Mouse (Mus musculus): ENCODE data around the gene Best3. TPM values are rescaled to one million over a fixed set of nuclear protein-coding genes. Genes with fewer than 3 reads are reported as not detected.

The Best3 gene
- 0.10 TPM in 2 replicates for polyA plus RNA-seq (2016; fragmentation: Nextera tagmentation; extraction: Ambion mirVana)

- no peak for ATAC-seq (ENCODE audit: low FRiP score, low read depth)
- Histone ChIP-seq H3K27me3 (no peaks in the 10 kb centered on the region), H3K9ac (replicated peaks) (no peak within 1 kb of the TSS), H3K4me2 (replicated peaks) (peak within 1 kb of the TSS; percentile 6; the same call in 1 of the 2 replicates), H3K9me3 (no peaks in the 10 kb centered on the region), H3K27ac (replicated peaks) (peak within 1 kb of the TSS; percentile 20), H3K4me1 (peaks cover 22% of the 10 kb centered on the region), H3K36me3 (no peaks in the 10 kb centered on the region), H3K4me3 (no peak within 1 kb of the TSS)
- WGBS: 32% methylated on average over 21 of the region's 21 CpGs
Observed at GRCm38 (mm10) chr10:116986264-116987082, at the start of gene Best3. Best3 (plus strand) TSS chr10:116986314.

- WGBS: 88% methylated on average over 6 of the region's 6 CpGs
- no peaks in the 10 kb centered on the region for H3K4me1 ChIP-seq
- H3K9me3 ChIP-seq: 0 out of 2 replicates have a peak, but pooled peaks cover 5% of the 10 kb centered on the region
- H3K36me3 ChIP-seq: peaks cover 22% of the 10 kb centered on the region
- H3K27me3 ChIP-seq: no peaks in the 10 kb centered on the region
- no peak for ATAC-seq (ENCODE audit: low FRiP score, low read depth)
- H3K9ac ChIP-seq (replicated peaks): no peak overlapping the region
- H3K4me2 ChIP-seq (replicated peaks): no peak overlapping the region
- no peak overlapping the region for H3K27ac ChIP-seq (replicated peaks)
- no peak overlapping the region for H3K4me3 ChIP-seq
Observed at GRCm38 (mm10) chr10:116943025-116943424, 43.1 kb upstream of the Best3 start.

GRCm38 (mm10) chr10:116944144-116944543, 42.0 kb upstream of the Best3 start:
- no peak overlapping the region for H3K9ac ChIP-seq (replicated peaks)
- H3K4me2 ChIP-seq (replicated peaks): no peak overlapping the region
- 0 out of 2 replicates have a peak, but pooled peaks cover 5% of the 10 kb centered on the region for H3K9me3 ChIP-seq
- H3K27ac ChIP-seq (replicated peaks): no peak overlapping the region
- H3K4me1 ChIP-seq: peaks cover 8% of the 10 kb centered on the region
- no peak overlapping the region for H3K4me3 ChIP-seq
- H3K36me3 ChIP-seq: peaks cover 12% of the 10 kb centered on the region
- no peaks in the 10 kb centered on the region for H3K27me3 ChIP-seq
- ATAC-seq (ENCODE audit: low FRiP score, low read depth): no peak
- 79% methylated on average over 3 of the region's 3 CpGs for WGBS

GRCm38 (mm10) chr10:116944940-116945339, 41.2 kb upstream of the Best3 start:
- Histone ChIP-seq H3K9ac (replicated peaks) (no peak overlapping the region), H3K4me2 (replicated peaks) (no peak overlapping the region), H3K36me3 (peaks cover 10% of the 10 kb centered on the region), H3K4me1 (peaks cover 8% of the 10 kb centered on the region), H3K27ac (replicated peaks) (no peak overlapping the region), H3K9me3 (0 out of 2 replicates have a peak, but pooled peaks cover 5% of the 10 kb centered on the region), H3K27me3 (no peaks in the 10 kb centered on the region), H3K4me3 (no peak overlapping the region)
- WGBS: 81% methylated on average over 10 of the region's 10 CpGs
- ATAC-seq (ENCODE audit: low FRiP score, low read depth): no peak

DNA sequence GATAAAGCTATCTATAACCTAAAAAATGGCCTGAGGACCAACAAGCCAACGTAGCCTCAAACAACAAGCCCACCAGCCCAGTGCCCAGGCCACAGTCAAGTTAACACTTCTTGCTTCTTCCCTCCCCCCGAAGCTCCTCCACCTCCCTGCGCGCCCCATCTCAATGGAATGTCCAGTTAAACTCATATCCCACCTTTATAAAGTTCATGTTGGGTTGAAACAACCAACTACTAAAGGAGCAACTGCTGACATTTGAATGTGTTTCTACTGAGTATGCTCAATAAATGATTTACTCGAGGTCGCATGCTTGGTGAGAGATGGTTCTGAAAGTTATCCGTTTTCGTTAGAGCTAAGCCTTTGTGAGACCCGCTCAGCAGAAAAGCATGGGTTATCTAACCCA, 37.7 kb upstream of the Best3 start:
- no peaks in the 10 kb centered on the region for H3K27me3 ChIP-seq
- H3K9me3 ChIP-seq: no peaks in the 10 kb centered on the region
- WGBS: 80% methylated on average over 9 of the region's 9 CpGs
- H3K36me3 ChIP-seq: no peaks in the 10 kb centered on the region
- H3K4me1 ChIP-seq: peaks cover 13% of the 10 kb centered on the region
- no peak overlapping the region for H3K27ac ChIP-seq (replicated peaks)
- no peak overlapping the region for H3K4me3 ChIP-seq
- no peak for ATAC-seq (ENCODE audit: low FRiP score, low read depth)
- no peak overlapping the region for H3K9ac ChIP-seq (replicated peaks)
- H3K4me2 ChIP-seq (replicated peaks): peak overlapping the region; percentile 59

DNA sequence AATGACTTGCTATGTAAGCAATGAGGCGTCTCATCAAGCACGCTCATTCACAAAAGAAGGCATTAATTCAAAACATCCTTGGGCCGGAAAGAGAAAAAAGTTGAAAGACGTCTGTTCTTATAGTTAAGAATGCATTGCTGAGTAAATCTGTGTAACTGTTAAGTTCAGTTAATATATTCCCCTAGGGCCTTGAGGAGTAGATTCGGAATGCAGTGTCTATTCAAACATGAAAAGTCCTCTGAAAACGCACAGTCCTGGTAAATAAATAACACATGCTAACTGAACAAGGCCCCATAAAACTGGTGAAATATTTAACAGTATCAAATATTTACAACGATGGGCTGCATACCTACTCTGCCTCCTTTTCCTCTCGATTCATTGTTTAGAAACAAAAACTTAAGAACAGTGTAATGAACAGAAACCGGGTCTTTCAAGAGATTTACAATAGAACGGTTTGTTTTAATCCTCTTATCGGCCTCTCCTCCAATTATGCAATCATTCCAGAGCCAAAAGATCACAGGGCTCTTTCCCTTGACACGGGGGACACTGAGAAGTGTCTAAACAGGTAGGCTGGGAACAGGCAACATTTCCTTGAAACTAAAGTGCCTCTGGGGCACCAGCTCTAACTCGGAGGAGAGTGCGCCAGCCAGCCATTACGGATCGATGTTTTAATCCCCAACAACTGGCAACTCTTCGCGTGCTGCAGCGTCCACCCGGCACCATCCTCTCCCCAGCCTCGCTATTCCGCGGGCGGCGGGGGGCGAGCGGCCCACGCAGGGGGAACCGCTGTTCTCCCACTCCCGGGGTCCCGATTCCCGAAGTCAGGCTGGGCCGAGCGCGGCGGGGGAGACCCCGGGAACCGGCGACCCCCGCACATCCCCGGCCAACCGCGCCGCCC, 36.8 kb upstream of the Best3 start:
- Histone ChIP-seq H3K4me2 (replicated peaks) (peak overlapping the region; percentile 59), H3K9me3 (no peaks in the 10 kb centered on the region), H3K36me3 (no peaks in the 10 kb centered on the region), H3K27ac (replicated peaks) (peak overlapping the region; percentile 93), H3K9ac (replicated peaks) (peak overlapping the region; percentile 91), H3K4me1 (peaks cover 13% of the 10 kb centered on the region), H3K4me3 (peak overlapping the region; percentile 93), H3K27me3 (no peaks in the 10 kb centered on the region)
- WGBS: under 1% methylated on average over 44 of the region's 44 CpGs
- peak; percentile 38 for ATAC-seq (ENCODE audit: low FRiP score, low read depth)

- Histone ChIP-seq H3K9me3 (no peaks in the 10 kb centered on the region), H3K9ac (replicated peaks) (peak within 1 kb of the TSS; percentile 91), H3K4me3 (peak within 1 kb of the TSS; percentile 93), H3K4me2 (replicated peaks) (peak within 1 kb of the TSS; percentile 59), H3K27me3 (no peaks in the 10 kb centered on the region), H3K27ac (replicated peaks) (peak within 1 kb of the TSS; percentile 93), H3K4me1 (peaks cover 13% of the 10 kb centered on the region), H3K36me3 (no peaks in the 10 kb centered on the region)
- under 1% methylated on average over 66 of the region's 103 CpGs for WGBS
- ATAC-seq (ENCODE audit: low FRiP score, low read depth): peak; percentile 94
Observed at GRCm38 (mm10) chr10:116950009-116950769, 35.9 kb upstream of the Best3 start, which contains the start of gene Rab3ip. Rab3ip (minus strand) TSS chr10:116950769.

- Histone ChIP-seq H3K4me2 (replicated peaks) (peak overlapping the region; percentile 59), H3K27me3 (no peaks in the 10 kb centered on the region), H3K36me3 (no peaks in the 10 kb centered on the region), H3K4me1 (peaks cover 13% of the 10 kb centered on the region), H3K4me3 (peak overlapping the region; percentile 93), H3K9ac (replicated peaks) (no peak overlapping the region), H3K27ac (replicated peaks) (no peak overlapping the region), H3K9me3 (no peaks in the 10 kb centered on the region)
- 39% methylated on average over 5 of the region's 5 CpGs for WGBS
- no peak for ATAC-seq (ENCODE audit: low FRiP score, low read depth)
Observed at GRCm38 (mm10) chr10:116950886-116951285, 35.2 kb upstream of the Best3 start.

DNA sequence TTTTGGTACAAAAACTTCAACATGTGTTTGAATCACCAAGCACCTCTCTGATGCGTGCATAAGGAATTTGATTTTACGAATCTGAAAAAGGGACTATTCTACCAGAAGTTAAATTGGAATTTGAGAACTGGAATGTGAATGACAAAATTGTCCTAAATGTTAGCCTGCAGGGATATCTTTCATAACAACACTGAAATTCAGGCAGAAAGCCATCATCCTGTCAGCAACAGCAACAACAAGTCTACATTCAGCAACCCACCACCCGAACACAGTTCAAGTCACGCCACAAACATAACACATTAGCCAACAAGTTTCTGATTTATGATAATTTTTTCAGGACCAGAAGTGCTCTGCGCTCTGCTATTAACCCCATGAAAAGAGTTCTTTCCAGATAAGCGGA, 30.9 kb upstream of the Best3 start:
- H3K36me3 ChIP-seq: no peaks in the 10 kb centered on the region
- H3K4me1 ChIP-seq: peaks cover 4% of the 10 kb centered on the region; the same call in 1 of the 2 replicates
- H3K9me3 ChIP-seq: no peaks in the 10 kb centered on the region
- no peak overlapping the region for H3K4me3 ChIP-seq
- H3K27me3 ChIP-seq: no peaks in the 10 kb centered on the region
- H3K27ac ChIP-seq (replicated peaks): no peak overlapping the region
- no peak for ATAC-seq (ENCODE audit: low FRiP score, low read depth)
- no peak overlapping the region for H3K9ac ChIP-seq (replicated peaks)
- 97% methylated on average over 6 of the region's 6 CpGs for WGBS
- H3K4me2 ChIP-seq (replicated peaks): no peak overlapping the region

DNA sequence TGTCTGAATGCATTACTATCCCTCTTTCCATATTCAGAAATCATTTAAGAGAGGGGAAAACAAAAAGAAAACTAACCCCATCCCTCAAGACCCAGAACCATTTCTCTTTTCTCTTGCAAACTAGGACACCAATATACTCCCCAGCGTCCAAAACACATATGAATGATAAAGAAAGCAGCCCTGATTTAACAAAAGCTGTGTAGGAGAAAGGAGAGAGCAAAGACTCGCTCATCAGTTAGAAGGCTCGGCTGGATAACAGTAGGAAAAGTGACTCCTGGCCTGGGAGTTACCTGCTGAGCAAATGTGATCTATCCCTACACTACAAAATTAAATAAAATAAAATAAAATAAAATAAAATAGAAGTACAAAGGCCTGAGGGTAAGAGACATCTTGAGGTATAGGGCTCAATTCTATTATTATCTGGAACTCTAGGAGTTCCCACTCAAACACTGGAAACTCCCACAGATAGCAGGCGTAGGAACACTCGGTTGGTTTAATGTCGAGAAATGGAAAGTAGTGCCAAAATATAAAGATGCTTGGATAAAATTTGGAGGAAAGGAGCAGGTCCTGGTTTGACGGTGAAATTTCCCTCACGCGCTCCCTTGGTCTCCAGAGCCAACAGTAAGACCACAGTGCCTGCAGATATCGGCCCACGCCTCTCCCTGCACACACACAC, 29.5 kb upstream of the Best3 start:
- Histone ChIP-seq H3K9ac (replicated peaks) (no peak overlapping the region), H3K27me3 (no peaks in the 10 kb centered on the region), H3K4me1 (no peaks in the 10 kb centered on the region), H3K4me2 (replicated peaks) (no peak overlapping the region), H3K4me3 (no peak overlapping the region), H3K27ac (replicated peaks) (no peak overlapping the region), H3K9me3 (no peaks in the 10 kb centered on the region), H3K36me3 (no peaks in the 10 kb centered on the region)
- ATAC-seq (ENCODE audit: low FRiP score, low read depth): no peak
- 92% methylated on average over 11 of the region's 11 CpGs for WGBS
